Mouse (Mus musculus) bone marrow, adult 2 months (tissue): Measurements from ENCODE around the gene Dapk3.
"Not testable (repeated sequence)": the region's sequence is repeated elsewhere in the genome, so short reads cannot be mapped to it uniquely, and the experiment has no call there.

ENCODE experiments used
- CTCF ChIP-seq: fragments of 200-500 bp; IDR thresholded peaks from 2 replicates; pipeline ENCODE4 v1.5.1; 2011; ENCODE audit warnings: low read length, control low read depth; ENCODE audit not compliant: control insufficient read depth, insufficient read depth
- POLR2A ChIP-seq: fragments of 200-500 bp; IDR thresholded peaks from 2 replicates; pipeline ENCODE4 v1.6.1; 2011; ENCODE audit warnings: low read depth, mild to moderate bottlenecking, control low read depth, low read length, borderline replicate concordance; ENCODE audit not compliant: control insufficient read depth

GRCm38 (mm10) chr10:81217267-81217666 lies 34.5 kb downstream of the Dapk3 start:
- peak; percentile 62 for TF ChIP-seq CTCF
- TF ChIP-seq POLR2A = not testable (repeated sequence)
